Mouse (Mus musculus): ENCODE results near the gene Ccdc30.
A peak's percentile ranks its signal among the peaks of the same experiment; 100 is the strongest.

Ccdc30 gene

GRCm38 (mm10) chr4:119415072-119415753 is at the start of gene Ccdc30:
Gene Ccdc30 (minus strand): TSS chr4:119415521.
- peak; percentile 96 to 97 for DNase-seq (ENCODE audit: inconsistent age in 2 of 2, low spot score in 1 of 2)

DNA sequence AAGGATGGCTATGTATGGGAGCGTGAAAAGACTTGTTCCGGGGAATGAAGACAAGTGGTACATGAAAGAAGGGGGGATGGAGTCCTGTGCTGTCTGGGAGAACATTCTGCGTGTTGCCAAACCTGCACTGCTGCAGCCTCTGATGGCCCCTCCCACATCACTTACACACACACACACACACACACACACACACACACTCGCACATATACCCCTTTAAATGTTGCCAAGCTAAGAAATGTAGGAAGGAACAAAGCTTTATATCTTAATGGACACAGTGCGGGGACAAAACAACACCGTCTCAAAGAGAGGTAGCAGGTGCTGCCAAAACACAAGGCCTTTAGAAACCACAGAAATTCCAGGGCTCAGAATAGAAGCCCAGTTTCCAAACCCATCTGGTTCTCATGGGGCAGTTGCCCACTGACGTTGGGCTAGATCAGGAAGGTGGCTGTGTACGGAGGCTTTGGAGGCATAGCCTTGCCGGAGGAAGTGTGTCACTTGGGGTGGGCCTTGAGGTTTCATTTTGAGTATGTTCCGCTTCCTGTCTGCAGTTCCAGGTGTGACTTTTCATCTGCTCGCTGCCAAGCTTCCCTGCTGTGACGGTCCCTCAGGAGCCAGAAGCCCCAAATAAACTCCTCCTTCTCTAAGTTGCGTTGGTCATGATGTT is 48.6 kb upstream of the Ccdc30 start:
- DNase-seq (ENCODE audit: inconsistent age in 2 of 2, low spot score in 1 of 2), result no peak

DNA sequence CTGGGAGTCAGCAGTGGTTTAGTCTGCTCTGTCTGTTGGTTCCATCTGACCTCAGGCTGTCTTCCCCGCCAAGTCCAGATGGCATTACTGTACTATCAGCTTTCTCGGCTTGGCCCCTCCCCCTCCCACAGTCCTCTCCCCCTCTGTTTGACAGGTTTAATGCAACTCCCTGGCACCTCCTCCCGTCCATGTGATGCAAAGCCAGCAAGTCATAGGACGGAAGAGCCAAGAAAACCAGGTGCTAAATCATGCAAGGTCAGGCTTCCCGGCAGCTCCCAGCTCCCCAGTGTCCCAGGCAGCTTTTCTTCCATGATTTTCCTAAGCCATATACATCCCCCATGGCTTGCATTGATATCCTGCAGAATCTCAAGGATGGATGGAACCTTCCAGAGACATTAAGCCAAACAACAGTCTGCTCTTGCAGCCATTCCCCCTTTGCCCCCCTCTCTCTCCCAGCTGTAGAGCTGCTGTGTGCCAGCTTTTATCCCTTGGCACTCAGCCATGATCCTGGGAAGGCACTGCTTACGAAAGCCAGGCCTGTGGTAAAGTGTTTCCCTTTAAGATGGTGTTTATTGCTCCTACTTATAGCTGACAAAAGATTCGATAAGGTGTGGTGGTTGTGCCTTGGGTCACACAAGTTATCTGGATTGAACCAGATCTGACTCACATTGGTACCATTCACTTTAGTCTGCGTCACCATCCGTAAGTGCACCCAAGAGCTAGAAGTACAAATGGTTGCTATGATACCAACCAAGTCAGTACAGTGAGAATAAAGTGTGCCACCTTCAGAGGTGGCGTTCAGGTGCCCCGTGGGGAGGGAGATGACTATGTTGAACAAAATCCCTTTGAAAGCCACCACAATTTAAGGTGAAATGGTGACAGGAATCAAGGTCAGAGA is 47.8 kb upstream of the Ccdc30 start:
- DNase-seq (ENCODE audit: inconsistent age in 2 of 2, low spot score in 1 of 2), result peak; percentile 56 to 79

DNA sequence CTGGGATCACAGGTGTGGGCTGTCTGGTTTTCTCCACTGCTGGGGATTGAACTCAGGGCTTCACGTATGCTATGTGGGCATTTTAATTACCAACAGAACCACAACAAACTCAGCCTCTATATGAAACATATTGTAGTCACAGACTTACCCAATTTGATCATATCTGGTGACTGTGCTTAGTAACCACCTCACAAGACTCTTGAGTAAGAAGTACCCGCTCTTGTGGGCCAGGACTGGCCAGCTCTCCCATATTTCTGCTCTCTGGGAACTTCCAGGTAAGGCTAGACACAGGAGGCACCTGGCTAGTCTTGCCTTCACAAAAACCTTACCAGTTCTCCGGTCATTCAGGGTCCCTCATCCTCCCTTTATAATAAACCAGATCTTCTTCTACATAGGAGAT is 47.1 kb upstream of the Ccdc30 start:
- no peak for DNase-seq (ENCODE audit: inconsistent age in 2 of 2, low spot score in 1 of 2)

GRCm38 (mm10) chr4:119460728-119461141 is 45.4 kb upstream of the Ccdc30 start:
- DNase-seq (ENCODE audit: inconsistent age in 2 of 2, low spot score in 1 of 2), result no peak

- DNase-seq (ENCODE audit: inconsistent age in 2 of 2, low spot score in 1 of 2), result peak; percentile 39 to 72
Measured at GRCm38 (mm10) chr4:119460296-119460695, 45.0 kb upstream of the Ccdc30 start.

- no peak for DNase-seq (ENCODE audit: inconsistent age in 2 of 2, low spot score in 1 of 2)
Measured at GRCm38 (mm10) chr4:119453533-119453932, 38.2 kb upstream of the Ccdc30 start.

- DNase-seq (ENCODE audit: inconsistent age in 2 of 2, low spot score in 1 of 2), result no peak
Measured at GRCm38 (mm10) chr4:119453128-119453527, 37.8 kb upstream of the Ccdc30 start.

- no peak for DNase-seq (ENCODE audit: inconsistent age in 2 of 2, low spot score in 1 of 2)
Measured at GRCm38 (mm10) chr4:119450436-119450835, 35.1 kb upstream of the Ccdc30 start.

DNA sequence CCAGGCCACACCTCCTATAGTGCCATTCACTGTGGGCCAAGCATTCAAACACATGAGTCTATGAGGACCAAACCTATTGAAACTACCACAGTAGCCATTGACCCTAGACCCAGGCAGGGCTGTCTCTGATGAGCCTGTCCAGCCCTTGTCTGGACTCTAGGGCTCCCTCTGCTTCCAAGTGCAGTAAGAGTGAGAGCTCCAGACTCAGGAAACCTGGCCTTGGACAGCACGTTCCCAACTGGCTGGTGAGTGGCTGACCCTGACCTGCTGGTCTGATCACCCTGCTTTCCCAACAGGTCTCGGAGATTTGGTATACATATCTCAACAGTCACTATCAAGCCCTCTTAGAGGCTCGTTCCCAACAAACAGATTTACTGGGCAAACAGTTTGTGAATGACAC is 32.5 kb upstream of the Ccdc30 start:
- peak; percentile 78 to 83 for DNase-seq (ENCODE audit: inconsistent age in 2 of 2, low spot score in 1 of 2)

GRCm38 (mm10) chr4:119447261-119447660 is 31.9 kb upstream of the Ccdc30 start:
- DNase-seq (ENCODE audit: inconsistent age in 2 of 2, low spot score in 1 of 2), result no peak

DNA sequence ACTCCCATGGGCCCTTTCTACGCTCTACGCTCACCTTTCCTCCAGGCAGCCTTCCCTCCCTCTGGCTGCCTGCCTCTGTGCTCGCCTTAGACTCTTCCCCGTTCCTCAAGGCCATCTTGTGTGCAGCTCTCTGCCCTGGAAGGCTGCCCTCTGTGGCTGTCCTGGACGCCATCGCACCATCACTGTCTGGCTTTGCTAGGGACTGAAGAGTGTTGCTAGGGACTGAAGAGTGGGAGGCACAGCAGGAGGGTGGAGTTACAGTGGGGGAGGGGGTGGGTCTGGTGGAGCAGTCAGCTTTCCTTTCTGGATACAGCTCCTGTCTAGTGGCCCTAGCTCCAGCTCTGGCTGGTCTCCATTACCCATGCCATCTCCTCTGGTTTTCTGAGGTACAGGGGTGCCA is 27.2 kb upstream of the Ccdc30 start:
- peak; percentile 57 to 66 for DNase-seq (ENCODE audit: inconsistent age in 2 of 2, low spot score in 1 of 2)

GRCm38 (mm10) chr4:119441836-119442235 is 26.5 kb upstream of the Ccdc30 start:
- no peak for DNase-seq (ENCODE audit: inconsistent age in 2 of 2, low spot score in 1 of 2)

GRCm38 (mm10) chr4:119437936-119438335 is 22.6 kb upstream of the Ccdc30 start:
- DNase-seq (ENCODE audit: inconsistent age in 2 of 2, low spot score in 1 of 2), result no peak

DNA sequence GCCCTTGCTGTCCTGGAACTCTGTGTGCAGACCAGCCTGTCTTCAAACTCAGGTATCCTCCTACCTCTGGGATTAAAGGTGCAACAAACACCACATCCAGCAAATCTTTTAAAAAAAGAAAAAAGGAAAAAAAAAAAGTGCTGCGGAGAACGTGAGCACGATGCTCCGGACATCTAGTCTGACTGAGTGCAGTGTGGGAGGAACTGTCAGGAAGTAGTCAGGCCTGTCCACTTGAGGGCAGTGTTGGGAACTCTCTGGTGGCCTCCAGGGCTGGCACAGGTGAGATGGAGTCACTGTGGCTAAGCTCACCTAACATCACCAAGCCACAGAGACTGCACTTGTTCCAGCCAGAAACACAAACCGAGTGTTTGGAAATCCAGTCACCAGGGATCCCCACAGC is 15.4 kb upstream of the Ccdc30 start:
- peak; percentile 58 to 77 for DNase-seq (ENCODE audit: inconsistent age in 2 of 2, low spot score in 1 of 2)

DNA sequence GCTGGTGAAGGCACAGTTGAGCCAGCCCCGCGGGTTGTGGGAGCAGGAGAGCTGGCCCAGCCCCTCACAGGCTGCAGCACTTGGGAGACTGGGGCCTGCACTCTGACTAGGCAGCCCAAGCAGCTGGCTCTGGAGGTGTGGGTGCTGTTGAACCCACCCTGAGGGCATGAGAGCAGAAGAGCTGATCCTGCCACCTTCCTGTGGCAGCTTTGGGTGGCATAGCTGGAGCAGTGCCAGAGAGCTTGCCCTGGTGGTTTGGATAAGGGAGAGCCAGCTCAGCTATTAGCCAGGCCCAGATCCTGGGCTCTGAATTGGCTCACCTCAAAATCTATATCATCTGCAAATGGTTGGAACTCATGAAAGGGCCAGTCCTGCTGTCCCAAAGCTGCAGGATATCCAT is 12.4 kb upstream of the Ccdc30 start:
- peak; percentile 56 to 70 for DNase-seq (ENCODE audit: inconsistent age in 2 of 2, low spot score in 1 of 2)

DNA sequence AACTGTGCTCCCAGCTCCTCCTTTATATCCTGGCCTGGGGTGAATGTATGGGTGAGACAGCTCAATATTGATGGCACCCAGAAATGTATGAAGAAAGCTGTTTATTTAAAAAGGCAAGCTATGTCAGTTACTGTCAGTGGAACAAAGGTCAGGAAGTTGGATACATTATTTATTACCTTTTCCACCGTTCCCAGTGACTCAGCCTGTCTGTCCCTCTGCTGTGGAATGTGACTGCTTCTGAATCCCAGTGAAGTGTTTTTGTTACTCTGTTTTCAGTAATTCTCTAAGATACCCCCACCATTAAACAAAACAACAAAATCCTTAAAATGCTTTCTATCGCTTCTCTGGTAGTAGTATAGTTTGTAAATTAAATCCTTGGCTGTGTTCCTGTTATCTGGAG is 10.3 kb upstream of the Ccdc30 start:
- DNase-seq (ENCODE audit: inconsistent age in 2 of 2, low spot score in 1 of 2), result peak; percentile 40 to 80

GRCm38 (mm10) chr4:119425077-119425476 is 9.8 kb upstream of the Ccdc30 start:
- DNase-seq (ENCODE audit: inconsistent age in 2 of 2, low spot score in 1 of 2), result peak in 1 of 2 experiments; percentile 30

DNA sequence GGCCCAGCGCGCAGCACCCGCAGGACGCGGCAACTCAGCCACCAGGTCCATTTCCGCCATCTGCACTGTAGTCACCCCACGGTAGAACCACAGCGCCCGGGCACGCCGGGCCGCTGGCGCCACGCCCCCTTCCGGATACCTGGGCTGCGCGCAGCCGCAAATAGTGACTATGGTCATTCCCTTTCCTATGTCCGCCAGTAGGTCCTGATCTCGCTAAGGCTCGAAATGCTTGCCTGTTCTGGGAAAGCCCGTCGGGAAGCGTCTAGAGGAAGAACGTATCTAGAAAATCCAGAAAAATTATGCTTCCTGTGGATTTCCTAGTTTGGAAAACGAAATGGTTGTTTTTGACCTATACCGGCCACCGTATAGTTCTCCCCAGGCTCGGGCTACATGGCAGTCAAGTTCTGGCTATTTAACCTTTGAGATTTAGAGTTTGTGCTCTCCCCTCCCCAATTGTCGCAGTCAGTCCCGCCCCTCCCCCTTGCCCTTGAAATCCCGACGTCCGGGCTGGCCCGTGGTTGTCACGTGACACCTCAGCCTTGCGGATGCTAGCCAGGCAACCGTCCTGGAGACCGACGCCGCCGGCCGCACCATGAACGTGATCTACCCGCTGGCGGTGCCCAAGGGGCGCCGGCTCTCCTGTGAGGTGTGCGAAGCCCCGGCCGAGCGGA is 7.1 kb upstream of the Ccdc30 start, which contains the start of the genes Ppcs and Zmynd12:
Gene Ppcs (minus strand): TSS at position 127 of the 671 bp plus-strand sequence.
Gene Zmynd12 (plus strand): TSS at position 521 of the 671 bp plus-strand sequence.
- peak; percentile 95 to 98 for DNase-seq (ENCODE audit: inconsistent age in 2 of 2, low spot score in 1 of 2)

GRCm38 (mm10) chr4:119421921-119422293 is 6.6 kb upstream of the Ccdc30 start:
- no peak for DNase-seq (ENCODE audit: inconsistent age in 2 of 2, low spot score in 1 of 2)

DNA sequence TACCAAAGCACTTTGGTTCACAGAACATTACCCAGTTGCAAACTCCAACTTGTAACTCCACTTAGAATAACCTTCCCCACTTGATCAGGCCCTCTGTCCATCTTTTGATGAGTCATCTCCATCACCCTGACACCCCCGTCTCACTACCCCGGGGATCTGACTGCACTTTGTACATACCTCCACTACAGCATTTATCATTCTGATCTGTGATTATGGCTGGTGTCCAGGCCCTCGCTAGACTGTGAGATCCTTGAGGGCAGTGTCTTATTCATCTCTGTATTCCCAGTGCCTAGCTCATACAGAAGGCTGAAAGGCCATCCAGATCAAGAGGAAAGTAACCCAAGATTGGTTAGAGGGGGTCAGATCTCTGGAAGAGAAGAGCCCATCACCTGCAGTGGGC is 5.9 kb upstream of the Ccdc30 start:
- DNase-seq (ENCODE audit: inconsistent age in 2 of 2, low spot score in 1 of 2), result peak; percentile 71 to 81
